Mouse (Mus musculus) CH12.LX (cell line): ENCODE measurements around the gene Racgap1. TPM values are rescaled to one million over a fixed set of nuclear protein-coding genes. Genes with fewer than 3 reads are reported as not detected.

Experiments
- DNase-seq: peaks from one replicate; pipeline ENCODE4 v3.0.0-alpha.2; 2013; ENCODE audit errors: extremely low read depth
- H3K27ac ChIP-seq: 2 replicates; pipeline ENCODE4 v1.5.1; 2012; ENCODE audit warnings: low read depth, mild to moderate bottlenecking, control low read depth, moderate library complexity; ENCODE audit not compliant: insufficient read depth
- H3K27me3 ChIP-seq: replicated peaks from 2 replicates; pipeline ENCODE3; 2012; ENCODE audit warnings: inconsistent platforms
- H3K36me3 ChIP-seq, 2 experiments: replicated peaks in 1 of 2; 2 replicates each; pipeline versions ENCODE3 to v1.6.1; 2012; ENCODE audit warnings: inconsistent platforms in 1 of 2, low read length in 1 of 2, mild to moderate bottlenecking in 1 of 2, mixed read lengths in 1 of 2, moderate library complexity in 1 of 2; ENCODE audit not compliant: control insufficient read depth in 1 of 2, insufficient read depth in 1 of 2
- H3K4me1 ChIP-seq, 2 experiments: 2 replicates each; pipeline ENCODE4 v1.6.1; 2012; ENCODE audit warnings: inconsistent platforms in 1 of 2, moderate library complexity in 1 of 2; ENCODE audit not compliant: insufficient read depth in 2 of 2, control insufficient read depth in 1 of 2
- H3K4me2 ChIP-seq: 2 replicates; pipeline ENCODE4 v1.6.1; 2012; ENCODE audit warnings: low read depth, mild to moderate bottlenecking, control low read depth; ENCODE audit not compliant: poor library complexity, insufficient read depth, severe bottlenecking
- H3K4me3 ChIP-seq, 3 experiments: fragments of 150-350 bp in 1 of 3; sonication (generic) in 1 of 3; replicated peaks in 1 of 3; 2 replicates each; pipeline versions ENCODE3 to v1.5.1; 2011 to 2012; ENCODE audit warnings: low read depth in 2 of 3, low read length in 2 of 3, mild to moderate bottlenecking in 2 of 3, moderate library complexity in 2 of 3, control low read depth in 1 of 3, improper control_type of control experiment in 1 of 3, inconsistent platforms in 1 of 3, mixed read lengths in 1 of 3; ENCODE audit not compliant: poor library complexity in 1 of 3
- H3K79me2 ChIP-seq: replicated peaks from 2 replicates; pipeline ENCODE4 v1.6.1; 2012; ENCODE audit warnings: mild to moderate bottlenecking, moderate library complexity; ENCODE audit not compliant: control insufficient read depth, poor library complexity, insufficient read depth, severe bottlenecking; ENCODE audit errors: extremely low read depth
- H3K9ac ChIP-seq: 2 replicates; pipeline ENCODE4 v1.6.1; 2012; ENCODE audit warnings: low read depth, mild to moderate bottlenecking, control low read depth, moderate library complexity; ENCODE audit not compliant: insufficient read depth
- H3K9me3 ChIP-seq: replicated peaks from 2 replicates; pipeline ENCODE3; 2012; ENCODE audit warnings: low read length, inconsistent platforms, mixed read lengths
- BHLHE40 ChIP-seq: IDR thresholded peaks from 2 replicates; pipeline ENCODE4 v1.6.1; 2011; ENCODE audit warnings: mild to moderate bottlenecking, low read depth, low read length, improper control_type of control experiment
- CHD1 ChIP-seq: IDR thresholded peaks from 2 replicates; pipeline ENCODE4 v1.6.1; 2012; ENCODE audit warnings: low read depth, low read length, improper control_type of control experiment, inconsistent platforms
- E2F4 ChIP-seq: IDR thresholded peaks from 2 replicates; pipeline ENCODE4 v1.6.1; 2011; ENCODE audit warnings: low read depth, low read length, improper control_type of control experiment; ENCODE audit not compliant: insufficient replicate concordance
- GABPA ChIP-seq: IDR thresholded peaks from 2 replicates; pipeline ENCODE4 v1.6.1; 2012; ENCODE audit warnings: low read depth, low read length, improper control_type of control experiment, inconsistent platforms; ENCODE audit not compliant: insufficient replicate concordance
- IRF4 ChIP-seq: IDR thresholded peaks from 2 replicates; pipeline ENCODE4 v1.6.1; 2014; ENCODE audit warnings: low read depth, mild to moderate bottlenecking, inconsistent platforms, low read length, improper control_type of control experiment
- MAFK ChIP-seq: IDR thresholded peaks from 2 replicates; pipeline ENCODE4 v1.6.1; 2011; ENCODE audit warnings: low read length, improper control_type of control experiment; ENCODE audit not compliant: insufficient replicate concordance
- MAZ ChIP-seq: IDR thresholded peaks from 2 replicates; pipeline ENCODE4 v1.6.1; 2012; ENCODE audit warnings: low read depth, mild to moderate bottlenecking, inconsistent platforms, low read length, improper control_type of control experiment, moderate library complexity
- MEF2A ChIP-seq: IDR thresholded peaks from 2 replicates; pipeline ENCODE4 v1.6.1; 2014; ENCODE audit warnings: low read depth, mild to moderate bottlenecking, inconsistent platforms, low read length, improper control_type of control experiment, borderline replicate concordance
- MXI1 ChIP-seq: IDR thresholded peaks from 2 replicates; pipeline ENCODE4 v1.6.1; 2011; ENCODE audit warnings: mild to moderate bottlenecking, low read depth, low read length, improper control_type of control experiment
- NRF1 ChIP-seq: IDR thresholded peaks from 2 replicates; pipeline ENCODE4 v1.6.1; 2014; ENCODE audit warnings: low read depth, mild to moderate bottlenecking, inconsistent platforms, low read length, improper control_type of control experiment, moderate library complexity
- PAX5 ChIP-seq: IDR thresholded peaks from 2 replicates; pipeline ENCODE4 v1.6.1; 2012; ENCODE audit warnings: low read length, inconsistent platforms, mixed read lengths
- POLR2AphosphoS2 ChIP-seq: IDR thresholded peaks from 2 replicates; pipeline ENCODE4 v1.6.1; 2011; ENCODE audit warnings: low read depth, low read length, improper control_type of control experiment
- SMC3 ChIP-seq: IDR thresholded peaks from 2 replicates; pipeline ENCODE4 v1.6.1; 2011; ENCODE audit warnings: low read depth, low read length, improper control_type of control experiment
- TBP ChIP-seq: conservative IDR thresholded peaks from 2 replicates; pipeline ENCODE4 v1.6.1; 2011; ENCODE audit warnings: low read depth, low read length, improper control_type of control experiment
- TCF12 ChIP-seq: IDR thresholded peaks from 2 replicates; pipeline ENCODE4 v1.6.1; 2014; ENCODE audit warnings: low read depth, mild to moderate bottlenecking, inconsistent platforms, low read length, improper control_type of control experiment
- UBTF ChIP-seq: IDR thresholded peaks from 2 replicates; pipeline ENCODE4 v1.6.1; 2012; ENCODE audit warnings: low read depth, mild to moderate bottlenecking, inconsistent platforms, low read length, improper control_type of control experiment, moderate library complexity
- ZC3H11A ChIP-seq: IDR thresholded peaks from 2 replicates; pipeline ENCODE4 v1.6.1; 2012; ENCODE audit warnings: low read depth, mild to moderate bottlenecking, inconsistent platforms, low read length, improper control_type of control experiment
- ZKSCAN1 ChIP-seq: IDR thresholded peaks from 2 replicates; pipeline ENCODE4 v1.6.1; 2012; ENCODE audit warnings: low read depth, inconsistent platforms, low read length, improper control_type of control experiment, borderline replicate concordance
- ZMIZ1 ChIP-seq: IDR thresholded peaks from 2 replicates; pipeline ENCODE4 v1.6.1; 2012; ENCODE audit warnings: low read depth, mild to moderate bottlenecking, inconsistent platforms, low read length, improper control_type of control experiment
- ZNF384 ChIP-seq: IDR thresholded peaks from 2 replicates; pipeline ENCODE4 v1.6.1; 2012; ENCODE audit warnings: low read depth, low read length, improper control_type of control experiment, inconsistent platforms
- dilution Hi-C: fragments of 300-500 bp; cut with MboI; formaldehyde crosslinking; loops from 2 replicates; pipeline ENCODE4 v1.14.3; 2020; ENCODE audit warnings: low sequenced_read_pairs; ENCODE audit not compliant: extremely low pct_unique_long_range_greater_than_20kb, extremely low pct_ligation_motif_present
- in situ Hi-C: fragments of 300-500 bp; cut with MboI; formaldehyde crosslinking; loops from 3 replicates; pipeline ENCODE4 v1.14.3; 2019; ENCODE audit warnings: low sequenced_read_pairs, low pct_ligation_motif_present, low pct_unique_long_range_greater_than_20kb, mixed read lengths
- polyA plus RNA-seq: library from polyadenylated mRNA; unstranded; fragments of >175 nt; gene quantifications from 2 replicates; pipeline ENCODE4 v1.2.1, GENCODE M21; 2012; ENCODE audit warnings: low read depth; ENCODE audit not compliant: insufficient read length
- total RNA-seq, 2 experiments: library from RNA; depleted of rRNA; stranded (reverse); fragments of 300-350 nt in 1 of 2; fragments of >200 nt in 1 of 2; gene quantifications; 2 replicates each; pipeline ENCODE4 v1.2.3; 2012 to 2014

Racgap1 gene
- total and polyA plus RNA-seq, 3 experiments = 97.9 to 131 (median 130) TPM

DNA sequence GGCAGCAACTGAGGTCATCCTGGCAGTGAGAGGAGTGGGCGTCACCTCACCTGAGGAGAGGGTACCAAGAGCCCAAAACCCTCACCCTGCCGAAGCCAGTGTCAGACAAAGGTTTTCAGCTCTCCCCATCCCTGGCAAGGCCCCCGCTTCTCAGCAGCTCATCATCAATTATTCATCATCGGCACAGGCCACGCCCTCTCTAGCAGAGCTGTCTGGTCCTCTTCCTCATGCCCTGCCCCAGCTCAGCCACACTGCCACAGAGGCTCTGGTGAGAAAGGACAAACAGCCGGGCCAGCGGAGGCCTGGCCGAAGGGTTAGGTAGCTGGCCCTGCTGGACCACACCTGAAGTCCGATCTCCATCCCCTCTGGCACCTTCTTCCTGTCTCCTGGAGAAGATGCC lies 40.5 kb upstream of the Racgap1 start:
- in situ Hi-C loops = no loop called here
- H3K36me3 ChIP-seq = no peaks in the 10 kb centered on the region
- H3K4me3 ChIP-seq = no peak overlapping the region
- no peak for TF ChIP-seq MXI1
- no peak for TF ChIP-seq SMC3
- TF ChIP-seq BHLHE40 = no peak
- TF ChIP-seq POLR2AphosphoS2 = no peak
- TF ChIP-seq NRF1 = no peak
- TF ChIP-seq MAFK = no peak
- no peak for TF ChIP-seq ZC3H11A
- TF ChIP-seq GABPA = no peak
- no peak for TF ChIP-seq ZMIZ1
- TF ChIP-seq IRF4 = no peak
- TF ChIP-seq TBP = no peak
- no peak for TF ChIP-seq MAZ
- TF ChIP-seq ZKSCAN1 = no peak
- no peak for TF ChIP-seq E2F4
- no peak for TF ChIP-seq TCF12
- TF ChIP-seq UBTF = no peak
- TF ChIP-seq, all 38 proteins: peak for 0
- peak; percentile 17 for DNase-seq
- Histone ChIP-seq H3K9me3 (no peaks in the 10 kb centered on the region), H3K27me3 (peaks cover 84% of the 10 kb centered on the region), H3K4me1 (peaks cover 3 to 8% of the 10 kb centered on the region in 2 experiments; a peak in 3 of 4 replicates), H3K27ac (no peak overlapping the region), H3K9ac (no peak overlapping the region), H3K4me2 (0 out of 2 replicates have a peak overlapping the region, but pooled peaks have one; percentile 30), H3K79me2 (no peaks in the 10 kb centered on the region)
- dilution Hi-C loops = no loop called here

DNA sequence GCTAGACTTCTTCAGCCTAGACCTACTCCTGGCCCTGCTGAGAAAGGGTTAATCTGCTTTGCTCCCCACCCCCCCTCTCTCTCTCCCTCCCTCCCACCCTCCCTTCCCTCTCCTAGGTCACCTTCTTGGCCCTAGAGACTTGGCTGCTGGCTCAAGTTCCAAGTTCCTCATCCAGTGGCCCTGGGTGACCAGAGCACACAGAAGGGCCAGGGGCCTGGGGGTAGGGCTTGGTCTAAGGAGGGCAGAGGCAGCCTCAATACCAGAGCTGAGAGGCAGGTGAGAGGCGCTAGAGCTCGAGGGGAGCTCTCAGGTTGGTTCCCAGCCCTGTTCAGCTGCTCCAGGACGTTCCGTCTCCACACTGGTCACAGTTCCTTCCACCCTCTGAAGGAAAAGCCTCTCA lies 39.5 kb upstream of the Racgap1 start:
- Histone ChIP-seq H3K4me1 (peaks cover 3 to 7% of the 10 kb centered on the region in 2 experiments; a peak in 3 of 4 replicates), H3K79me2 (no peaks in the 10 kb centered on the region), H3K36me3 (no peaks in the 10 kb centered on the region), H3K9ac (no peak overlapping the region), H3K4me2 (peak overlapping the region; percentile 30; the same call in 1 of the 2 replicates), H3K4me3 (no peak overlapping the region), H3K9me3 (no peaks in the 10 kb centered on the region), H3K27me3 (peaks cover 85% of the 10 kb centered on the region), H3K27ac (no peak overlapping the region)
- DNase-seq = no peak
- in situ Hi-C loops (no loop called here), dilution Hi-C loops (no loop called here)
- no peak for TF ChIP-seq MEF2A
- TF ChIP-seq PAX5 = no peak
- no peak for TF ChIP-seq CHD1
- no peak for TF ChIP-seq ZNF384
- TF ChIP-seq NRF1 = no peak
- TF ChIP-seq UBTF = no peak
- TF ChIP-seq, all 38 proteins: peak for 0
